Mouse (Mus musculus): ENCODE results near the gene Snapin. TPM values are rescaled to one million over a fixed set of nuclear protein-coding genes. Genes with fewer than 3 reads are reported as not detected.

Gene Snapin
- total RNA-seq, 2 experiments from 2014 or later: 47.0 to 51.7 TPM

GRCm38 (mm10) chr3:90461935-90462334 is 28.9 kb downstream of the Snapin start:
- no peak for DNase-seq (ENCODE audit: low spot score in 2 of 2)

DNA sequence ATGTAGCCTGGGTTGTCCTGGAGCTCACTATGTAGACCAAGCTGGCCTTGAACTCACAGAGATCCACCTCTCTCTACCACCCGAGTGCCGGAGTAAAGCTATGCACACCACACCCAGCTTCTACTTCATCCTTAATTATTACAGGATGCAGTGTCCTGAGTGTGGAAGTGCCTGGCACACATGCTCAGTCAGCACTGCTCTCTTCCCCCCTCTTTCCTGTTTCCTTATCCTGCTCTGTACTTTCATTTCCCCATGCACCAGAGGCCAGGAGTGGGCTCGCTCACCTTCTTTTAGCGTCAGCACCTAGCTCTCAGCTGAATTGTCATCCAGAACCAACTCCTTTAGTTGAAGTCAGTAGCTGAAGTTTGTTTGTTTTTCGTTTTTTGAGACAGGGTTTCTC is 30.5 kb downstream of the Snapin start:
- DNase-seq (ENCODE audit: low spot score in 2 of 2): no peak

DNA sequence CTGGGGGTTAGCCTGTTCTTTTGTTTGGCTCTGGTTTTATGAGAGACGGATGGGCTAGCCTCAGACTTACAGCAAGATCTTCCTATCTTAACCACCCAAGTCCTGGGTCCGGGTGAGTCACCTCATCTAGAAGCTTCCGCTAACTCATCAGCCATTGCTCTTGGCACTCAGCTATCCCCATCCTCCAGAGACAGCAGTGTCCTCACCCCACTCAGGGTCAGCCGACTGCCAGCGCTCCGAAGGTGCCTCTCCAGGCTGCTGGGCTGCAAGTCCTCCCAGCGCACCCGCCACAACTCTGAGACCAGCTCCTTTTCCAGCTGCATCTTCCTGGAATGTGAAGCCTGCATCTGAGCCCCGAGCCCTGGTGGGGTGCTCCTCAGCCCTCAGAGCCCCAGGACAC is 31.1 kb downstream of the Snapin start:
- DNase-seq (ENCODE audit: low spot score in 2 of 2): no peak

GRCm38 (mm10) chr3:90454931-90455330 is 35.9 kb downstream of the Snapin start:
- no peak for DNase-seq (ENCODE audit: low spot score in 2 of 2)

- DNase-seq (ENCODE audit: low spot score in 2 of 2): peak in 1 of 2 experiments; percentile 39
These were observed 39.3 kb downstream of the Snapin start for GRCm38 (mm10) chr3:90451396-90452095.

GRCm38 (mm10) chr3:90450874-90451273 is 40.0 kb downstream of the Snapin start:
- no peak for DNase-seq (ENCODE audit: low spot score in 2 of 2)

DNA sequence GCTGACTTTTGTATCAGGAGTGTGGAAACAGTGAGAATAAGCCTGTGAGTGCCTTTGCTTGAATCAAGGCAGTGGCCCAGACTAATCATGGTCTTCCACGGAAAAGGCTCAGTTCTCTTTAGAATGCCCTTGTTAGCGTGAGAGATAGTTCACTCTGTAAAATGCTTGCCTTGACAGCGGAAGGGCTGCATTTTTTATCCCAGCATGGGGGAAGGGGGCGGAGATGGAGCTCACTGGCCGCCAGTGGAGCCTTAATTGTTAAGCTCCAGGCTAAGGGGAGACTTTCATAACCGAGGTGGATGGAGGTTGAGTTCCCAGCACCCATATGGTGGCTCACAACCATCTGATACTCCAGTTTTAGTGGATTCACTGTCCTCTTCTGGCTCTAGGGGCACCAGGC is 42.2 kb downstream of the Snapin start:
- no peak for DNase-seq (ENCODE audit: low spot score in 2 of 2)

DNA sequence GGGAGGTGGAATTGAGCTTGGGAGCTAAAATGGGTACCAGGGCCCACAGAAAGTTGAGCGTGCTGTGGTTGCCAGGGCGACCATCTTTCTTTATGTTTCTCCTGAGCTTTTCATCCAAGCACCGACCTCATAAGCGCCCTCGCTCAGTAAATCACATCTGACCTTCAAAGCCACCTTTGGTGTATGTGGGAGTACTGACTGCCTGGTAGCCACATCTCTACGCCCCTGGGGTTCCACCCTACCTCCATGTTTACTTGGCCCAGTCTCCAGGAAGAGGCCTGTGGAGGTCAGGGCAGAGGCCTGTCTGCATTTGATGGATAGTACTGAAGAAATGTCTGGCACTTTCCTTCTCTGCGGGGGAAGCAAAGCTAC is 43.7 kb downstream of the Snapin start:
- no peak for DNase-seq (ENCODE audit: low spot score in 2 of 2)

GRCm38 (mm10) chr3:90446389-90447122 is 44.3 kb downstream of the Snapin start:
- peak; percentile 69 to 75 for DNase-seq (ENCODE audit: low spot score in 2 of 2)

DNA sequence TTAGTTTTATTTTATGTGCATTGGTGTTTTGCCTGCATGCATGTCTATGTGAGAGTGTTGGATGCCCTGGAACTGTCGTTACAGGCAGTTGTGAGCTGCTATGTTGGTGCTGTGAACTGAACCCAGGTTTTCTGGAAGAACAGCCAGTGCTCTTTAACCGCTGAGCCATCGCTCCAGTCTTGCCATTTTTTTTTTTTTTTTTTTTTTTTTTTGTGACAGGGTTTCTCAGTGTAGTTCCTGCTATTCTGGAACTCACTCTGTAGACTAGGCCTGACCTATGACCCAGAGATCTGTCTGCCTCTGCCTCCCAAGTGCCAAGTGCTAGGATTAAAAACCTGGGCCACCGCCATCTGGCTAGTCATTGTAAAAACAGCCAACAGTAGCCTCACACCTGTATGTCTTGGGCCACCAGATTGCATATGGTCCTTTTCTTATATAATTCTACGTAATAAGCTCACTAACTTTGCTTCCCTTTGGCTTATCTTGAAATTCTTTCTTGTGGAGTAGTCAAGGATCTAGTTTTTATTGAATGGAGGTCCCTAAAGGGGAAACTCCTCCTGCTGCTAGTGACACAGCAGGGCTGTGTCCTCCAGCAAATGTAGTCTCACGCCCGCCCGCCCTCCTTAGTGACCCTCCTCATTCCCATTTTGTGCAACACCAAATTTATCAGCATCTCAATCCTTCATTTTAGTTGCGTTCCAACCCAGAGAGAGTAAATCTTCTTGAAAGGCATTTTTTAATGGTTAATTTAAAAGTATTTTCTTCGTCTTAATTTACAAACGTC is 45.2 kb downstream of the Snapin start:
- DNase-seq (ENCODE audit: low spot score in 2 of 2): no peak

DNA sequence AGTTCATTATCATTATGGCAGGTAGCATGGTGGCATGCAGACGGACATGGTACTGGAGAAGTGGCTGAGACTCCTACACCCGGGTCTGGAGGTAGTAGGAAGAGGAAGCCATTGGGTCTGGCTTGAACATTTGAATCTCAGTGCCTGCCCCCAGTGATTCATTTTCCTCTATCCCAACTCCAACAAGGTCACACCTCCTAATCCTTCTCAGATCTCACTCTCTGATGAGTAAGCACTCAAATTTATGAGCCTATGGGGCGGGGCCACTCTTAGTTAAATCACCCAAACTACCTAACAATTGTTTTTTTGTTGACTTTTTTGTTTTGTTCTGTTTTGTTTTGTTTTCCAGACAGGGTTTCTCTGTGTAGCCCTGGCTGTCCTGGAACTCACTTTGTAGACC is 46.9 kb downstream of the Snapin start:
- no peak for DNase-seq (ENCODE audit: low spot score in 2 of 2)

DNA sequence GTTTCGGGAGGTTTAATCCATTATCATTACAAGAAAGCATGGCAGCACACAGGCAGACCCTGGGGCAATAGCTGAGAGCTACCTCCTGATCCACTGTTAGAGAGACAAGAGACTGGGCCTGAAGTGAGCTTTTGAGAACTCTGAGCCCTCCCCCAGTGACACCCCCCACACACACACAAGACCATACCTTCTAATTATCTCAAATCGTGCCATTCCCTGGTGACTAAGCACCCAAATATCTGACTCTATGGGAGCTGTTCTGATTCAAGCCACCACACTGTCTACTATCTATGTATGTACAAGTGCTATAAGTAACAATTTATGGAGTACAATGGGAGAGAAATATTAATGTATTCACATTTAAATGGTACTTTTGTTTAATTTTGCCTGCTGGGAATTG is 50.1 kb downstream of the Snapin start:
- no peak for DNase-seq (ENCODE audit: low spot score in 2 of 2)

Other genes with a start within 250 kb of the Snapin start
- gene Creb3l4, start 247.5 kb downstream of the Snapin start, total RNA-seq (2021): not detected
- gene Slc39a1, start 242.9 kb downstream of the Snapin start, total RNA-seq (2021): 10 to 100 TPM; 48.8 to 53.3 TPM
- 10 to 100 TPM; 32.4 to 33.6 TPM for gene Crtc2, start 236.9 kb downstream of the Snapin start, total RNA-seq (2021)
- 10 to 100 TPM; 22.4 to 24.4 TPM for gene Dennd4b, start 225.8 kb downstream of the Snapin start, total RNA-seq (2021)
- 10 to 100 TPM; 92.7 to 96.5 TPM for gene Gatad2b, start 197.9 kb downstream of the Snapin start, total RNA-seq (2021)
- gene Slc27a3, start 101.1 kb downstream of the Snapin start, total RNA-seq (2021): 10 to 100 TPM; 15.2 to 19.1 TPM
- 10 to 100 TPM; 60.5 to 67.0 TPM for gene Ints3, start 57.4 kb downstream of the Snapin start, total RNA-seq (2021)
- gene Npr1, start 25.2 kb downstream of the Snapin start, total RNA-seq (2021): 1 to 10 TPM; 4.2 to 6.5 TPM
- 10 to 100 TPM; 86.0 to 87.9 TPM for gene Ilf2, start 14.9 kb downstream of the Snapin start, total RNA-seq (2021)
- gene Chtop, start 18.5 kb upstream of the Snapin start, total RNA-seq (2021): 100 to 1,000 TPM; 164 to 166 TPM
- 10 to 100 TPM; 91.9 to 92.5 TPM for gene S100a1, start 23.4 kb upstream of the Snapin start, total RNA-seq (2021)
- 10 to 100 TPM; 27.1 to 29.7 TPM for gene S100a13, start 23.4 kb upstream of the Snapin start, total RNA-seq (2021)
- under 1 TPM; 0.60 to 0.74 TPM for gene S100a14, start 35.8 kb upstream of the Snapin start, total RNA-seq (2021)
- gene S100a16, start 46.2 kb upstream of the Snapin start, total RNA-seq (2021): 100 to 1,000 TPM in 1 of 2 experiments, 10 to 100 TPM in 1; 97.9 to 107 TPM
- 1 to 10 TPM; 2.3 to 3.0 TPM for gene S100a3, start 69.5 kb upstream of the Snapin start, total RNA-seq (2021)
- gene S100a2, start 99.2 kb upstream of the Snapin start, total RNA-seq (2021): not detected
- not detected for gene Gm42674, start 110.9 kb upstream of the Snapin start, total RNA-seq (2021)
- 1 to 10 TPM; 7.3 to 9.1 TPM for gene S100a4, start 112.7 kb upstream of the Snapin start, total RNA-seq (2021)
- gene S100a5, start 117.5 kb upstream of the Snapin start, total RNA-seq (2021): not detected
- gene S100a6, start 121.8 kb upstream of the Snapin start, total RNA-seq (2021): 10 to 100 TPM; 26.3 to 30.1 TPM
- gene S100a7a, start 163.0 kb upstream of the Snapin start, total RNA-seq (2021): under 1 TPM in 1 of 2 experiments, not detected in 1; 0.35 TPM
- not detected for gene S100a8, start 177.9 kb upstream of the Snapin start, total RNA-seq (2021)
- under 1 TPM in 1 of 2 experiments, not detected in 1; 0.83 TPM for gene S100a9, start 204.7 kb upstream of the Snapin start, total RNA-seq (2021)
- not detected for gene Pglyrp4, start 235.9 kb upstream of the Snapin start, total RNA-seq (2021)

Data from layer of hippocampus, postnatal 14 days (tissue).